Mouse (Mus musculus) megakaryocyte, adult 5-6 weeks (primary cell): Measurements from ENCODE around the gene Prph. TPM values are rescaled to one million over a fixed set of nuclear protein-coding genes. Genes with fewer than 3 reads are reported as not detected.
"Not testable (repeated sequence)": the region's sequence is repeated elsewhere in the genome, so short reads cannot be mapped to it uniquely, and the experiment has no call there.

ENCODE experiments used
- ATAC-seq: 2 replicates; pipeline ENCODE4 v1.8.0; 2016; ENCODE audit warnings: mild to moderate bottlenecking, inconsistent platforms; ENCODE audit not compliant: poor library complexity, severe bottlenecking
- total RNA-seq, 2 experiments: library from RNA; stranded (forward) in 1 of 2; stranded (reverse) in 1 of 2; fragments of 153-499, 151-499 nt in 1 of 2; fragments of 221-1000, 200-1000 nt in 1 of 2; gene quantifications; 2 replicates each; pipeline versions ENCODE4 v1.2.3 to v1.2.4; 2015 to 2017

Prph gene
- total RNA-seq, 2 experiments from 2014 or later: not detected

DNA sequence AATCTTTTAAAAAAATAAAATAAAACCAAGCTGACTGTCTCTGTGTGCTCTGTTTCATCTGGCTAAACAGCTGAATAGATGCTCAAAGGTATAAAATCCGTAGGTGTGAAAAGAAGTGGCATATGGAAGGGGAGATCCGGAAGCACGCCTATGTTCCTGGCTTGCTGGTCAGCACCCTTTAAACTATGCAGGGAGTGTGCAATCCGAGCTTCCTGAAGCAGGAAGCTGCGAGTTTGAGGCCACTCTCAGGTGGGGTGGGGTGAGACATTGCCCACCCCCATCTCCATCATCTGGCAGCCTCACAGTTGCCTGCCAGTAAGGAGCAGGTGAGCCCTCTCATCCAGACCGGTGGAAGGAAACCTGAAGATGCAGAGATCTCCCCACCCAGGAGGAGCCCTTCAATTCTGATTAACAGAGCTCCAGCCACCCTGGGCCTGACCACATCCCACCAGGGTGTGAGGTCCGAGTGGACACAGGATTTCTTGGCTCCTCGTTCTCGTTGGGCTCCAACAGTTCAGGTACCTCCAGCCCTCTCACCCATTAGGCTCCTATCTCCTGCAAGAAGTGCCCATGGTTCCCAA lies 19.1 kb downstream of the Prph start, which contains the start of gene Troap:
TSS of gene Troap (plus strand) at position 557 of the 581 bp plus-strand sequence.
- peak; percentile 2 for ATAC-seq

GRCm38 (mm10) chr15:99074600-99075333 lies 19.8 kb downstream of the Prph start:
- ATAC-seq: peak; percentile 98

GRCm38 (mm10) chr15:99076011-99076410 lies 21.0 kb downstream of the Prph start:
- ATAC-seq: not testable (repeated sequence)

DNA sequence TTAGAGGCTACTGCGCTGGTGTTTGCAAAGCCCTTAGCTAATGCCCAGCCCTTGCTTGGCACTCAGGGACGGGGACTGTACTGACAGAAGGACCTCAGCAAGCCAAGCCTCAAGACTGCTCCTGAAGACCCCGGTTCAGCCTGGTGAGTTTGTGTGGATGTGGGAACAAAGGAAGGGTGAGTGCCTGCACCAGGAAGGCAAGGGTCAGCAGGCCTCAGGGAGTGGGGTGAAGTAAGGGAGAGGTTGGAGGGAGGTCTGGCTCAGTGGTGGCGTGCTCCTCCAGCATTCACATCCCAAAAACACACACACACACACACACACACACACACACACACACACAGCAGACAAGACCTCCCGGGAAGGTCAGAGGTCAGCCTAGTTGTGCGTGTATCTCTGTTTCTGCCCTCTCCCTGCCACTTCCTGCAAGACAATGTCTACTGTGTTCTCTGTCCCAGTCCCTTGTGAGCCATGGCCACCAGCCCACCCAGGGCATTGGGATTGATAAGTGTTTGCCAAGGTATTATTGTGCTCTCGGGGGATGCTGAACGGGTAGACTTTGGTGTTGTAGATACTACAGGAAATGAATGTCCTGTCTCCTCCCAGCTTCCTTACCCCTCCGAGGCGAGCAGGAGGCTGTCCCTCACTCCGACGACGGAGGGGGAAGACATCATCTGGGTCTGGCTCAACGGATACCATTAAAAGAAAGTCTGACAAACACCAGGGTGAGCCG lies 23.4 kb downstream of the Prph start:
- no peak for ATAC-seq

DNA sequence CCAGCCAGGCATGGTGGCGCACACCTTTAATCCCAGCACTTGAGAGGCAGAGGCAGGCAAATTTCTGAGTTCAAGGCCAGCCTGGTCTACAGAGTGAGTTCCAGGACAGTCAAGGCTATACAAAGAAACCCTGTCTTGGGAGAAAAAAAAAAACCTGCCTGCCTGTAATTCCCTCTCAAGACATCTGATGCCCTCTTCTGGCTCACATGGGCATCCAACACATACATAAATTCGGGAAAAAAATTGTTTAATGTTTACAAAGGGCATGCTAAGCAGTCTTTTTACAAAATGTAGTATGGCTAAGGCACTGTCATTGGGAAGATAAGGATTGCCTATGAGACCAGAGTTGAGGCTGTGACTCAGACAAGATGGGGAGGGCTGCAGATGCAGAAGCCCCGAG lies 24.8 kb downstream of the Prph start:
- ATAC-seq: no peak

DNA sequence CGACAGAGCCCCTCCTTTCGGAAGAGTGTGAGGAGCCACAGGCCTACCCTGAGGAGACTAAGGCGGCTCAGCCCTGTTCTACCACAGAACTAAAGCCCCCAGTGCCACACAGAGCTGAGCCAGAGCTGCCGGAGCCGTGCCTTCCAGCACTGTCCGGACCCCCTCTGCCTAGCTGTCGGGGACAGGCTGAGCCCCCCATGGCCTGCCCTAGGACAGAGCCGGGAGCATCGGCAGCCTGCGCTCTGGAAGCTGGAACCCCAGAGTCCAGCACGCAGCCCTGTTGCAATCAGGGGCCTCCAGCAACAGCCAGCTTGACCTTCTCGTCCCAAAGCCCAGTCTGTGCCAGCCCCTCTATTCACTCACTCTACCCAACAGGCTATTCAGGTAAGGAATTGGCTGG lies 27.3 kb downstream of the Prph start:
- no peak for ATAC-seq

DNA sequence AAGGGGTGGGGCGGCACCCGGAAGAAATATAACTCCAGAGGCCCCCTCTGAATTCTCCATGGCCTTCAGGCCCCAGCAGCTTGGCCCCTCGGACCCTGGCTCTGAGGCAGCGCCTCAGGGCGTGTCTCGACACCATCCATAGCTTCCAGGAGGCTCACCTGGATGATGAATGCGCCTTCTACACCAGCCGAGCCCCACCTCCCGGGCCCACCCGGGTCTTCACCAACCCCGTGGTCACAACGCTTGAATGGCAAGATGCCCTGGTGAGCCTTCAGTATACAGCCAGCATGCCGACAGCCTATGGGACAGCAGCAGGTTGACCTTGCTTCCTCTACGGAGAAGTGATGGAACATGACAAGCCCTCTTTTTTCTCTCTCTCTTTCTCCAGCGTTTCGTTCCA lies 27.9 kb downstream of the Prph start:
- no peak for ATAC-seq

GRCm38 (mm10) chr15:99083258-99083657 lies 28.3 kb downstream of the Prph start:
- peak; percentile 62 for ATAC-seq

- no peak for ATAC-seq
Observed at GRCm38 (mm10) chr15:99083867-99084557, 29.0 kb downstream of the Prph start.

- no peak for ATAC-seq
Observed at GRCm38 (mm10) chr15:99084618-99085017, 29.6 kb downstream of the Prph start.

GRCm38 (mm10) chr15:99085997-99086396 lies 31.0 kb downstream of the Prph start:
- no peak for ATAC-seq

DNA sequence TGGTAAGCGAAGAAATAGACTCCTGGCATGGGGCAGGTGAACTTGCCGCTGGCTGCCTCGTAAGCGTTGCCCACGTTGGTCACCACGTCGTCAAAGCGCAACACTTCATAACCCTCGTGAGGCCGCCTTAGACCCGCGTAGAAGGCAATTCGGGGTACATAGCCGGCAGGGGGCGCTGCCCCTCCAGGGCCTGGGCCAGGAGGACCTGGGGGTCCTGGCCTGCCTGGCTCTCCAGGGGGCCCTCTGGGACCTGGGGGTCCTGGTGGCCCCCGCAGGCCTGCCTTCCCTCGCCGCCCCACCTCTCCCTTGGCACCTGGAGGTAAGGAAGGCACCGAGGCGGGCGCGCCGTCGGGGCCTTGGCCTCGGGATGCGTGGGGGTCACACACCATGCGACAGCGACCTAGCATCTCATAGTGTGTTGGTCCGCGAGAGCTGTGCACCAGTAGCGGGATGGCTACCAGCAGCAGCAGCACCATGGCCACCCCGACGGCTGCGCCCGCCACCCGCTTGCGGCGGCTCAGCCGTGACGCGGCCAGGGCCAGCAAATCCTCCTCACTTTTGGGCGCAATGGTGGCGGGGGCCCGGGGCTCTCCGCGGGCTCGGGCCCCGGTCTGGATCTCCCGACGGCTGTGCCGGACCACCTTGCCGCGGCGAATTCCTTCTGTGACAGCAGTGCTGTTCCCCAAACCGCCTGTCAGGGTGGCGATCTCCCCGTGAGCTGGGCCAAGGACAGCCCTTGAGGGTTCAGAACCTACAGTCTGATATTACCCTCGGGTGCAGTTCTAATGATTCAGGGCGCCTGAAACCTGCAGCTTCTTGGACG lies 32.5 kb downstream of the Prph start, which contains the start of gene C1ql4:
TSS of gene C1ql4 (minus strand) at position 565 of the 823 bp plus-strand sequence.
- peak; percentile 16; the same call in 1 of the 2 replicates for ATAC-seq

DNA sequence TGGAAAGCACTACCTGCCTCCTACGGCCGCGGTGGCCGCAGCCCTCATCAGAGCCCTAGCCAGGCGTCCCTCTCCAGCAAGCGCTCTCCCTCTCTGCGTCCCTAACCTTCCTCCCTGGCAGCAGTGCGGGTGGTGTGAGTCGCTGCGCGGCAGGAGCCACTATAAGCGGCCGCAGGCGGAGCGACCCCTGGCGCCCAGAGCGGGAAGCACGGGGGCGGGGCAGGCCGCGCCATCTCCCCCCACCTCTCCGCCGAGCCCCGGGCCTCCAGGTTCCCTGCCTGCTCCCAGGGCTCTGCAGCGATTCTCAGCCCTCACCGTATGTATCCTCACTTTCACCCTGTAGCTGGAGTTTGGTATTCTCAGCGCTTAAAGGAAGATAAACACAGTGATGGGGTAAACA lies 33.3 kb downstream of the Prph start:
- peak; percentile 95 for ATAC-seq

DNA sequence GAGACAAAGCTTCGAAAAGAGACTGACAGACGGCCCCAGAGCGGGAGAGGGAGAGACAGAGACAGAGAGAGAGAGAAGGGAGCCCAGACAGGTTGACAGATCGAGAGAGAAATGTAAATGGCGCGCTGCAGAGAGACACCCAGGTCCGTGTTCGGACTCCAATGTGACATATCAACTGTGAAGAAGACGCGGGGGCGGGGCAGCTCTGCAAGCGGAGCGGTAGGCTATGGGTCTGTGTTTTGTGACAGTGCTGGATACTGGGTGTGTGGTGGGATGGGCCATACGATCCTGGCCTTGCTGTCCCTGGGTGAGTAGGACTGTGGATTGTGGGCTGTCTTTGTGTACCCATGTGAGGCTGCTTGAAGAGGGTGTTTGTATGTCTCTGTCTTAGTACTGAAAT lies 34.1 kb downstream of the Prph start:
- ATAC-seq: no peak

DNA sequence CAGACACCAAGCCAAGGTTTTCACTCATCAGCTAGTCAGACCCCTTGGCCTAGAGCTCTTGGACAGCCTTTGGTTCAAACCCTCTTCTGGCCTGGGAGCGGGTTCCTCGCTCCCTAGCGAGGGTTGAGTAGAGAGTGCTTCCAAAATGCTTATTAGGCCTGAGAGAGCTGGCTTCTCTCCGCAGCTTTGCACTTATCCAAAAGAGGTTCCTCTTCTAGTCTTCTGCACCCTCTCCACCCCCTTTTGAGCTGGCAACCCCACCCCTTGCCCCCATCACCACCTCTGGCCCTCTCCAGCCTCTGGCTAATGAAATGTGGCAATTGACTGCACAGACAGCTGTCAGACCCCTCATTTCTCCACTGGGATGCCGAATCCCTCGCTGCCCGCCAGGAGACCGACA lies 37.9 kb downstream of the Prph start, which contains the start of gene Dnajc22:
TSS of gene Dnajc22 (plus strand) at position 301 of the 400 bp plus-strand sequence.
- no peak for ATAC-seq

- ATAC-seq: peak; percentile 62
Observed at GRCm38 (mm10) chr15:99093291-99094258, 38.6 kb downstream of the Prph start.

DNA sequence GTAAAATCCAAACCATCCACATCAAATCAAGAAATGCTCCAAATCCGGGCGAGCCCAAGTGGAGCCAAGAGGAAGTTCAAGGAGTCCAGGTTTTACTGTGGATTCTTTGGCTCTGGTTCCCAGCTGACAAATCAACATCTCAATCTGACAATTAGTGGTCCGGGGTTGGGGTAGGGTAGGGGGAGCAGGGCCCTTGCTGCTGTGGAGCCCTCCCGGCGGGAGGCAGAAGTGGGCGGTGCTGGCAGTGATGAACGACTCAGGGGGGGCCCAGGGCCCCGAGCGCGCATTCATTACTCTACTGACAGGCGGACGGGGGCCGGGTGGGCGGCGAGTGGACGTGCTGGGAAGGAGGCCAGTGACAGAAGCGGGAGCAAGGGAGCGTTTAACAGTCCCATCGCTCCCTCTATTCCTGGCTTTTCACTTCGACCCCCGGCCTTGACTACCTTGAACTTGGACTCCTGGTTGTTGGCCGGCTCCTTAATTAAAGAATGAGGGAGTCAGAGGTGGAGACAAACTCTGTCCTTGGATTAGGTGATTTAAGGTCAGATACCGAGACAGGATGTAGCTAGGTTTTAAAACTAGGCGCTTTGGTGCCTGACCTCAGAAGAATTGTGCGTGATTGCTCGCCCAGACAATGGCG lies 39.8 kb downstream of the Prph start:
- no peak for ATAC-seq

DNA sequence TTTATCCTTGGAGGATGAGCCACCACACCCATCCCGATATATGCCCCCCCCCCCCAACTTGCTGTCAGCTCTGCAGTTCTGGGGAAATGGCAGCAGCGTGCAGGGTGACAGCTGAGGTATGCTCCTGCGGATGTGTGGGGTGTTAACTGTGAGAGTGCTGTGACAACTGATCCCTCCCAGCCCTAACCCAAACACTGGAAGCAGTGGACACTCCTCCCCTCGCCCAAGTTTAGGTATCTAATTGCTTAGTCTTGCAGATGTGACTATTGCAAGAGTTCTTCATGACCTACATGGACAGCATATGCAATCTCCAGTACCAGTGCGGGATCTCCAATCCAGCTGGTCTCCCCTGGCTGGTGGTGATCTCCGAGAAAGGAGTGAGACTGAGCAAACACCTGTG lies 40.4 kb downstream of the Prph start:
- ATAC-seq: no peak
